Mouse (Mus musculus): ENCODE results near the gene Asb1.

Gene Asb1

DNA sequence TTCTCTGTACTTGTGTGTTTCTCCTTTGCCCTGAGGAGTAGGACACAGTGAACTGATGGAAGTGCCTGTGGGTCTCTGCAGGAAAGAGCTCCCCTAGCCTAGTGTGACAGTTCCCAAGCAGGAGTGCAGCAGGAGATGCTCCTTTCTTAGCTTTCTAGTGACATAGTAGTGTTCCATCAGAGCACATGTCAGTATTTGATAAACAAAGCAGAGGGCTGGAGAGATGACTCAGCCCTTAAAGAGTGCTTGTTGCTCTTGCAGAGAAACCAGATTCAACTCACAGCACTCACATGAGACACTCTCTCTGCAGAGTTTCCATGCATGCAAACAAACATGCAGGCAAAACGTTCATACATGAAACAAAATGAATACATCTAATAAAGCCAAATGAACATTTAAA, 4.9 kb downstream of the Asb1 start:
- no peak for DNase-seq (ENCODE audit: low read depth, low spot score)

DNA sequence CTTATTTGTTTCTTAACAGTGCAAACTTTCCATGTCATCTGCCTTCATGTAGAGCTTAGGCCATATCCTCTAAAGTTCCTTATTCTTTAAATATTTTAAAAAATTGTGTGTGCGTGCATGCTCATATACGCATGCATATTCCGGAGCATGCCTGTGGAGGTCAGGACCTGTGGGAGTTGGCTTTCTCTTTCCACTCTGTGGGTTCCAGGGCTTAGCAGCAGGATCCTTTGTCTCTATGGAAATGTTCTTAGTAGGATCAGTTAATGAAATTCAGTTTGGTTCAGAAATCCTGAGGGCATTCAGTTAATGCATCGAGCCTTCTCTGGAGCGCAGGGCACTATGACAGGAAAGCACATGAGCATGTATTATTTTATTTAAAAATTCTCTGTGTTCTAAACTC, 7.2 kb downstream of the Asb1 start:
- no peak for DNase-seq (ENCODE audit: low read depth, low spot score)

DNA sequence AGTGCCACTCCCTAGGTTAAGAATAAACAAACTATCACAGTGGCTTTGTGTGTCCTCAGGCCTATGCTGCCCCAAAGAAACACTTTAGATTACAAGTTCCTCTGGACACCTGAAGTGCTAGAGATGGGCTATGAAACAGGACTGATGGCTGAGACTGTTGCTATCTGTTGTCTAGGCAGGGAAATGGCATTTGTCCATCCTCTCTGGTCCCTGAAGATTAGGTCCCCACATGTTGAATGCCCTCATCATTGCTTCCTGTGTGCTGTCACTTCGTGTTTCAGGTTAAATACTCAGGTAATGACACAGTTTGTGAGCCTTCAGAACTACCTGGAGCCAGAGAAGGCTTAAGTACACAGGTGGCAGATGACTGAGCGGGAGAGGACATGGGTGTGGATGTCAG, 8.7 kb downstream of the Asb1 start:
- no peak for DNase-seq (ENCODE audit: low read depth, low spot score)

DNA sequence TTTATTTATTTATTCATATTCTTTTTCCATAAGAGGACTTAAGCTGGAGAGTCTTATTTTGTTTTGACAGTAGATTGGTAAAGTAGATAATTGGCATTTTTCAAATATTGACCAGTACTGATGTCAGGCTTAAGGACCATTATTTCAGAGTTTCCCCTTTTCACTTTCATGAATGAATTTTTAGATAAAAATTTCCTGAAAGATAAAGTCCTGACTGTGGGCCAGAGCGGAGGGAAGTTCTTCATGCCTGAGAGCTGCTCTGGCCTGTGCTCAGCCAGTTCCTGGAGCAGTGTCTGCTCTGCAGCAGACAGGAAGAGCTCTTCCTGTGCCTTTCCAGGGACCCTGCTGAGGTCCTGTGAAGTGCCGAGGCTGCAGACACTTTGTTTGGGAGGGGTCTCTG, 16.8 kb downstream of the Asb1 start:
- no peak for DNase-seq (ENCODE audit: low read depth, low spot score)

DNA sequence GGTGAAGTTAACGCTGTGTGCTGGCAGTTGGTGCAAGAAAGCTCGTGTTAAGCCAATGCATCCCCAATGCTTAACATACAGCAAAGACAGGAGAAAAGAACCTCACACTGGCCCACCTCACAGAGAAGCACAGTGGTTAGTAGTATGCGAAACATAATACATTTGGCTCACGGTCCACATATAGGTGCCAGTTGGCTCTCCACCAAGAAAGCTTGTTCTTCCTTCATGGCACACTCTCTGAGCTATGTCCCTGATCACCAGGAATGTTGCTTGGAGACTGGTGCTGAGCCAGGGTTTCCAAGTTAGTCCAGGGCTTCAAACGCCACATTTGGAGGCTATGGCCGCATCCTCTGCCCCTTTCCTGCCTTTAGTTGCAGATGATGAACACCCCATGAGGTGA, 20.9 kb downstream of the Asb1 start:
- no peak for DNase-seq (ENCODE audit: low read depth, low spot score)

DNA sequence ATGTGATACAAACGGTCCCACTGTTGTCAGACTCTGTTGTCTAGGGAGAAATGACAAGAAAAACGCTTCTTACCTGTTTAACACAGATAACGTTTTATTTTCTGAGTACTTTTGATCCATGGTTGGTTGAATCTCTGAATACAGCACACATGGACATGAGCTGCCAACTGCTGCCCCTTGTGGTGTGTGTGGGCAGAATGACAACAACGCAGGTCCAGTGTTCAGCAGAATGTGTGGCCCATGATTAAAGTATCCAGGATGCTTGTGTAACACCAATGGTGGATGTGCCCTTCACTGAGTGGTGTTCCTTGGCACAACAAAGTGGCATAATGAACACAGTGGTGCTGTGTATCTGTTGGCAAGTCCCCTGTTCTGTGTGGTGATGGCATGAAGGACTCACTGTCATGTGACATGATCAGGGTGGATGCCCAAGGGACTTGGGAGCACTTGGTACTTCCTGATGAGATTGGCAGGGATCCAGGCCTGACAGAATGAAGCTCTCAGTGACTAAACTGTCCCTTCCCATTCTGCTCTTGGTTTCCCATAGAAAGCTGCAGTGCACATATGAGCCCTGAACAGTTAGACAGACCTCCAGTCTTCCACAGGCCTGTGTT, 22.7 kb downstream of the Asb1 start:
- no peak for DNase-seq (ENCODE audit: low read depth, low spot score)

DNA sequence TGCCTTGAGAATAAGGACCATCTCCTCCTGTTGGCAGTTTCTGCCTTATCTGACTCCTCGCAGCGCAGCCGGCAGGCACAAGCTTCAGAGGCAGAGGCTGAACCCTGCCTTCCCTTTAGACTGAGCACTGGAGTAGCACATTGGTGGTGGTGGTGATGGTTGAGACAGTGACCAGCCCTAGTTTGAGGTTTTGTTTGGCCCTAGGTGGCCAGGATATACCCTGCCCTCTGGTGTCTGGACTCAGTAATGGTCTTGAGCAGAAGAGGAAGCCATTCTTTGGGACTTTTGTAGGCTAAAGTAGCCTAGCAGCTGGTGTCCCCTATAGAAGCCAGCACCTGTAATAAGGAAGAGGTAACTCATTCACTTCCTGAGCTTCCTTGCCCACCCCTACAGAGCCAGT, 23.7 kb downstream of the Asb1 start:
- DNase-seq (ENCODE audit: low read depth, low spot score) = no peak

DNA sequence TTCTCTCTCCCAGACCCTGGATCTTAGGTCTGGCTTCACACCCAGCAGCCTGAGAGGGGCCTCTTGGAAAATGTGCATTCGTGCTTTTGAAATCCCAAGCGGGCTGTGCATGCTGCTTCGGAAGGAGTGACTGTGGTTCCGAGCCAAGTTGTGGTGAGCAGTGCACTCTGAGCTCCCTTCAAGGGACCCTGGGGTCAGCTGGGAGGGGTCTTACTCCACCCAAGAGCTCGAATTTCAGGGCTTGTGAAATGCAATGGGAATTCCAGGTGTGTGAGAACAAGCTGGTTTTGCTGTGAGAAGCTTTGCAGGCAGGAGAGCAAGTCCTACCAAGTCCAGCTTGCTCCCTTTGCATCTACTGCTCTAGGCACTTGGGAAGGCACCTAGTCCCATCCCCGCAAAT, 24.3 kb downstream of the Asb1 start:
- DNase-seq (ENCODE audit: low read depth, low spot score) = no peak

DNA sequence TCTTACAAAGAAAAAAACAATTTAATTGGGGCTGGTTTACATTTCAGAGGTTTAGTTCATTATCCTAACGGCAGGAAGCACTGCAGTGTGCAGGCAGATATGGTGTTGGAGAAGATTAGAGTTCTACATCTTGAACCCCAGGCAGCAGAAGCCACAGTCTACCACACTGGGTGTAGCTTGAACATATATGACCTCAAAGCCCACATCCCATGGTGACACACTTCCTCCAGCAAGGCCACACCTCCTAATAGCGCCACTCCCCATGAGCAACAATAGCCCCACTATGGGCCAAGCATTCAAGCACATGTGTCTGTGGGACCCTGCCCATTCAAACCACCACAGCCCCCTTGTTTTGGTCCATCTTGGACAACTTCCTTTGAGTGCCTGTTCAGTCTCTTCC, 26.9 kb downstream of the Asb1 start:
- no peak for DNase-seq (ENCODE audit: low read depth, low spot score)

DNA sequence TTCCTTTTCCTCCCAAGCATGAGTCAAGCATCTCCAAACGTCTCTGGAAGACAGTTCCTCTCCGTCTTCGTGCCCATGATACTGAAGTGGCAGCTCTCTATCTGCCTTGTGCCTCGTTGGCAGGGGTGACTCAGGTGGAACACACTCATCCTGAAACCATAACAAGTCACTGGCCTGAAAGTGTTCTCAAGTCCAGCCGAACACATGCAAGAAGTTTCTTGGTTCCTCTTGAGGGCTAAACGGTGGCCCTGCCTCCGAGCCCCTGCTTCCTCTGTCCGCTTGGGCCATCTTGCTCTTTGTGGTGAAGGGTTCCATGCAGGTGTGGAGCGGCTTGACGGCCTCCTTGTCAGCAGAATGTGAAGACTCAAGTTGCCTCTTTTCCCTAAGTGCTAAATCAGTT, 32.1 kb downstream of the Asb1 start:
- no peak for DNase-seq (ENCODE audit: low read depth, low spot score)

DNA sequence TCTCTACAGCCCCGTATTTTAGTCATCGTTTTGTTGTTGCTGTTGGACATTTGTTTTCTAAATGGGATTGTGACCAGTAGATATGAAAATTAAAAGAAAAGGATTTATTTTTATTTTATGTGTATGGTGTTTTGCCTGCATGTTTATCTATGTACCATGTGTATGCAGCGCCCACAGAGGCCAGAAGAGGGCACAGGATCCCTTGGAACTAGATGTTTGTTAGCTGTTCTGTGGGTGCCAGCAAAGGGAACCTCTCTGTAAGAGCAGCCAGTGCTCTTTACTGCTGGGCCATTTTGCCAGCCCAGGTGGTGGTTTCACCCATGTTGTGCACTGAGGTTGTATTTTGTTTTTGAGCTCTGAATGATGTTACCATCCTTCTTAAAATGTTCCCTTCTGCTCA, 33.9 kb downstream of the Asb1 start:
- no peak for DNase-seq (ENCODE audit: low read depth, low spot score)

DNA sequence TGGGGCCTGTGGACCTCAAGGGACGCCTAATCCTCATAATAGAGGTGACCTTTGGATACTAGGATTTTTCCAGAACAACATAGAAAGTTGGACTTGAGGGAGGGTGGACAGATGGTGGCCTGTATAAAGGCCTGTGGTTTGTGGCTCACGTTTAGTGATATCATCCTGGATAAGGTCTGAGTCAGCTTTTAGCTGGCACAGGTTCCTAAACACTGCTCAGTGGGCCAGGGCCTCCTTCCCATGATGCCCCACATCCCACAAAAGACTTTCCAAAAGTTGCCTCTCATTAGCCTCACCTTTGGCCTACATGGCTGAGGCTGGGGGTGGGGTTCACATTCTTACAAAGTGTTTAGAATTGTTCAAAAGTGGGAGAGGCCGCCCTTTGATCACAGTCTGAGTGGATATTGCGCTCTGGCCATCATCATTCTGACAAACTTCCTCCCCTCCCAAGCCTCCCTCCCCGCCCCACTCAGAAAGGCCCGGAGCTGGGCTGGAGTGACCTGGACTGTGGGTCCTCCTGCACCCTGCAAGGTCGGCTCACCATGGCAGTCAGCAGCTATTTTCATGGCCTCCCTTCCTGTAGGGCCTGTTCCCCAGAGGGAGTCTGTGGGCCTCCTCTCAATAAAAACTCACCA, 37.7 kb downstream of the Asb1 start:
- no peak for DNase-seq (ENCODE audit: low read depth, low spot score)

DNA sequence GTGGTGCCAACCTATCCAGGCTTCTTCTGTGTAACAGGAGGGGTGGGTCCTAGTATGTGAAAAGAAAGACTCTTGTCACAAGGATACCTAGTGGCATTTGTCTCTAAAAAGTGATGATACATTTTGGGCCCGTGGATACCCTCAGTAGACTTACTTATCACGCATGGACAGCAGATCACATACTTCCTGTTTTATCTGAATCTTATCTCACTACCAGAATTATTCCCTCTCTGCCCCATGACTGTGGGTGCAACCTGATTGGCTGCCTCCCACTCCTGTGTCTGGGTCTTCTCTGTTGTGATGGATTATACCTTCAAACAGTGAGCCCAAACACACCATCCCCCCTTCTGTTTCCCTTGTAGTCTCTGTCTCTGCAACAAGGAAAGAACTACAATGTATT, 40.2 kb downstream of the Asb1 start:
- DNase-seq (ENCODE audit: low read depth, low spot score) = no peak

DNA sequence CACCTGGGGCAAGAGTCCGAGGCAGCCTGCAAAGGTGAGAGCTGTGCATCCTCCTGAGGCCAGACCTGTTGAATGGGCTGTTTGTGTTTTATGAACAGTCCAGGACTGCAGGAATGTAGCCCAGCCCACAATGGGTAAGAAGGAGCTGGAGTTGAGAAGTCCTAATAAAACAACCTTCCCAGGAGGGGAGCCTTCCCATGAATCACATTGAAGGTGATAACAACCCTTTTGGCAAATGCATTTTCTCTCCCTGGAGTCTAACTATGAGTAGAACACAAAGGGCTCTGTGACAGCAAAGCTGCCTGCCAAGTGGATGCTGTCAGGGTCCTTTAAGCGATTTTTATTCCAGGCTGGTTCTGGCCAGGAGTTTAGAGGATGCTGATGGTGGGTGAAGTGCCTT, 40.9 kb downstream of the Asb1 start:
- no peak for DNase-seq (ENCODE audit: low read depth, low spot score)

DNA sequence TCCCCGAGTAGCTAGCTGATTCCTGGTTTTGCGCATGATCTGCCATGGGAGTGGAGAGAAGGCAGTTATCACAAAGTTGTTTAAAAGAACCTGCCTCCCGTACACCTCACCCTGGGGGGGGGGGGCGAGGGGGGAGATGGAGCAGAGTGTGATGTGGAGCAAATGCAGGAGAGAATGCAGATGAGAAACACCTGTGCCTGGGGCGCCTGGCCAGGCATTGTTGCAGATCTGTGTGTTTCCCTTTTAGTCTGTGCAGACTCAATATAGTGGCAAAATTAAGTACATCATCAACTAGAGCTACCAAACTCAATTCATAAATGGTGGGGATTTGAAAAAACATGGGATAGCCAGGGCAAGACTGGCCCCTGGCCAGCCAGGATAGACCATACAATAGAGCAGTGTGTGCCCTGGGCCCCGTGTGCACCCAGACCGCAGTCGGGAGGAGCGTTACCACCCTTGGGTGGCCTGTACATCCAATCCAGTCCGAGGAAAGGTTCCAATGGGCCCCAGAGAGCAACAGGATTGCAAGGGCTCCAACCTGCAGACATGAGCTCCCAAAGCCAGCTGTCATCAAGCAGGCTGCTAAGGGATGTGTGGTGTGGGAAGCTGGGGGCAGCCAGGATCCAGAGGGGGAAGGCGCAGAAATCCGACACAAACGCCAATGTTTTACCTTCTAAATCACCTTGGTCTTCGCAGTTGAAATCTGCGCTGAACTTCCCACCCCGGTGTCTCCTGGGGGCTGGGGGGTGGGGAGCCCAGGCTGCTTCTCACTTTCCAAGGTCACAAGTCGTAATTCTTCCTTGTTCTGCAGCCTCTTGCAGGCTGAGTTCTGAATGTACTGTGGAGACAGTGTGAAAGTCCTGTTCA, 44.9 kb downstream of the Asb1 start:
- no peak for DNase-seq (ENCODE audit: low read depth, low spot score)

DNA sequence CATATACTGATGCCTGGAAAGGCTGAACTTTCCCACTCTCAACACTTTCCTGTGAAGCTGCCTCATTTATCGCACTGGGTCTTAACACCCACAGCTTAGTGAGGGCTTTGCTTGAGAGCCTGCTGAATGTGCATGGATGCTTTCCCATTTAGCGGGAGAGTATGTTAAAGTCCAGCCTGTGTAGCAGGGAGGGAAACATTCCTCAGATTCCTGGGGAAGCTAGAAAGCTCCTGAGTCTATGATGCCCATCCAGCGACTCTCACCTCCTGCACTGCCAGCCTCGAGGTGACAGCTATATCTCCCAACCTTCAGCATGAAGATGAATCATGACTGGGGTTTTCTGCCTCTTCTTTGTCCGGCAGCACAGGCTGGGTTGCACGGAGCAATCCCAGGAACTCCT, 49.4 kb downstream of the Asb1 start:
- DNase-seq (ENCODE audit: low read depth, low spot score) = no peak

DNA sequence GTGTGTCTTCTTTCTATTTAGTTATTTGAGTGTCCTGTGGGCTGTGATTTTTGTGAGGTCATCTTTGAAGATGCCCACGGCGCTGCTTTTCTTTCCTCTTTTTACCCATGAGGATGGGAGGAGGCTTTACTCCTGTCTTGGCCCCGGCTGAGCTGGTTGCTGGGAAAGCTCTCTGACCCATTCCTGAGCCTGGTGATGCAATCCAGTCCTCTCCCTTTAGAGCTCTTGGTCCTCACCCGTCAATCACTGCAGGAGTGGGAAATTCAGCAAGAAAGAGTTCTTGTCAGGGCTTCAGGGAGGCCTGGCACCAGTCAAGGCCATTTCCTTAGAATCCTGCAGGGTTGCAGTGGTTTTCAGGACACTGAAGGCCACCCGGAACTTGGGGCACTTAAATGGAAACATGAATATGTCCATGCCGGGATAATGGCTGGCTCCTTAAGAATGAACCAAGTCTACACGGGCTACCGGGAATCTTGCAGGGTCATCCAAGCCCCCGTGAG, 55.2 kb downstream of the Asb1 start:
- no peak for DNase-seq (ENCODE audit: low read depth, low spot score)

DNA sequence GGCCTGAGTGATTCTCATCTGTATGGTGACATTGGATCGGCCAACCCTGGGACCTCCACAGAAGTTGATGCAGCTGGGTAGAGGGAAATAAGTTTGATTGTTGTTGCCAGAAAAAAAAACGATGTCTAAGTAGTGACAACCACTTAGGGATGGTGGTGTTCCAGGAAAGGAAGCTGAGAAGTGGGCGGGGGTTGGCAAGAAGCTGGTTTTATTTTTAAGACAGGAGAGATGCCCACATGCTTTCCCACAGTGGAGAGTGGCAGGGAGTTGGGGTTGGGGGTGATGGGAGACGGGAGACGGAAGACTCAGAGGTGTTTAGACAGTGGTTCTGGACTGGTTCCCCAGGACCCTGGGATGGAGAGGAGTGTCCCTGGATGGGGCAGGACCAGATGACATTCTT, 57.3 kb downstream of the Asb1 start:
- DNase-seq (ENCODE audit: low read depth, low spot score) = no peak

DNA sequence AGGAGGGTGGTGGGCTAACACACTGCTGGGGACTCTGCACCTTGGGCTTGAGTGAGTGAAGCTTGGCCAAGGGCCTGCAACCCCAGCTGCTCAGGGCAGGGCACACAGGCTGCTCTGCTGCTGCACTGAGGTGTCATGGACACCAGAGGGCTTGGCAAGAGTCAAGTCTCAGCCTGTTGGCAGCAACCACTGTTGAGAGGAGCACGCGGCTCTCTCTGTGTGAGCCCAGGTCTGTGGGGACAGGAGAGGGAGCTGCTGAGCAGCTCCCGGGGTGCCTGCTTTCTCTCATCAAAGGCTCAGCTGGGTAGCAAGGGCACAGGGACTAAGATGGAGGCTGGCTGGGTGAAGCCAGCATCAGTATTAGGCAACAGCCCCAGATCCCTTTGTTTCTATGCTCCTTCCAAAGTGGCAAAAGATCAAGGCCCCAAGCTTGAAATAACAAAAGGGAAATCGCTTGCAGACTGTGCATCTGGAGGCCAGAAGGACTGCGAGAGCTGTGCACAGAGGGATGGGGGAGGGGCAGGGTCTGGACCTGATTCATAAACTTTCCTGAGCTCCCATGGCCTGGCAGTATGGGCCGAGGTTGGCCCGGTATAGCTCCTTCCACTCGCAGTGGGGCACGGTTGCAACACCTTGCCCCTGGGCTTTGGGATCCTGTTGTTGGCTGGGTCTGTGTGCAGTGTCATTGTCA, 60.5 kb downstream of the Asb1 start:
- DNase-seq (ENCODE audit: low read depth, low spot score) = peak; percentile 48

DNA sequence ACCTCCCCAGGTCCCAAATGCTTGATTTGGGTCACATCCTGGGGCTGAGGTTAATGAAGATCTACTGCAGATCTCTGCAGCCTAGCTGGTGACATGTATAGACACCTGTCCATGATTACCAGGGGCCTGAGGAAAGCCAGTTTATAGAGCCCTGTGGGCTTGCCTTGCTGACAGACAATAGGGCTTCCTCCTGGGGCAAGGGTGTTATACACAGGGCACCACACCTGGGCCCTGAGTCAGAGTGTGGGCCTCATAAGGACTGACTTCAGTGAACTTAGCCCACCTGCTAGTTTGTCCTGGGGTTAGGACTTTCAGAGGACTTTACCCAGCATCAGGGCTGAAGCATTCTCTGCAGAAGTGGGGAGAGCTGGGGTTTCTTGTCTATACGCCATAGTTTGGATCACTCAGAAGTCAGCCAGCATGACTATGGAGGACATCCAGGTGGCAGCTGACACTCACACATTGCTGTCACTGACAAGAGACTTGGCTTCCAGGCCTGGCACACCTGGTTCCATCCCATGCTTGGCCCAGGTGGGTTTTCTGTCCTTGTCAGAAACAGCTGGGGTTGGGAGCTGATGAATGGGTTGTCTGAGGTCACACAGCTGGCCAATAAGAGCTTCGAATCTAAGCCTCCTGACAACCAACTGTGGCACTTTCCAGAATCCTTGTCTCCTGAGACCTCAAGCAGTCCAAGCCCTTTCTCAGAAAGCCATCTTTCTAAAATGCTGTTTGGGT, 61.2 kb downstream of the Asb1 start:
- no peak for DNase-seq (ENCODE audit: low read depth, low spot score)

DNA sequence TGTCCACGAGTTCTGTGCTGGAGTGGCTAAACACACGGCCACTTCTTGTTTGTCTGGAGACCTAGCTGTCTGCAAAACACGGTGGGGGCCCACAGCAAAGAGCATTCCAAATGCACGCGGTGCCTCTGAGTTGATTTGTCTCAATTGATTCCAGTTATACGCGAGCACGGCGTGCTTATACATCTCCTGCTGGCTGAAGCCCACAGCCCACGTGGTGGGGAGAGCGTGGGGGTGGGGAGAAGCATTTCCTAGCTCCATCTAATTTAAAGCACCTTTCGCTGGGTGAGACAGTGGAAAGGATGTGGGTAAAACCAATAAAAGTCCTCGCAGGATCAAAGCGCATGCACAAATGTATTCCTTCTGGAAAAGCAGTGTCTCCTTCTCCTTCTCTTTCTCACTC, 65.3 kb downstream of the Asb1 start:
- DNase-seq (ENCODE audit: low read depth, low spot score) = no peak

DNA sequence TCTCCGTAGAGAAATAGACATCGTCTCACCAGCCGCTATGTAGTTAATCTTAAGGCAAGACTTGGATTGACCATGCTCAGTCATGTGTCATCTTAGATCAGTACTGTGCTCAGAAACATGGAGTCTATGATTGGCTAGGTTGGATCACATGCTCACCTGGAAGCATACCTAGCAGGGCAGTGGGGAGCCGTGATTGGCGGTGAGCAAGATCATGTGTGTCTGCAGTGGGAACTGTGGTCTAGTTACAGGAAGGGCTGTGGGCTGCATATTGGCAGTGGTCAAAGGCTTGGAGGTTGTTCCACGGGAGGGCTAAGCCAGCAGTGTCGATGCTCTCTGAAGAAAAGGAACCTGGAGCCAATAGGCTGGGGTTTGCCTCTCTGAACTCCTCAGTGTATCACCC, 66.4 kb downstream of the Asb1 start:
- no peak for DNase-seq (ENCODE audit: low read depth, low spot score)
